Mouse (Mus musculus): Measurements from ENCODE around the gene Krt16. TPM values are rescaled to one million over a fixed set of nuclear protein-coding genes. Genes with fewer than 3 reads are reported as not detected.
"Not testable (repeated sequence)": the region's sequence is repeated elsewhere in the genome, so short reads cannot be mapped to it uniquely, and the experiment has no call there.

Gene Krt16
- total RNA-seq, 2 experiments from 2014 or later, result not detected

DNA sequence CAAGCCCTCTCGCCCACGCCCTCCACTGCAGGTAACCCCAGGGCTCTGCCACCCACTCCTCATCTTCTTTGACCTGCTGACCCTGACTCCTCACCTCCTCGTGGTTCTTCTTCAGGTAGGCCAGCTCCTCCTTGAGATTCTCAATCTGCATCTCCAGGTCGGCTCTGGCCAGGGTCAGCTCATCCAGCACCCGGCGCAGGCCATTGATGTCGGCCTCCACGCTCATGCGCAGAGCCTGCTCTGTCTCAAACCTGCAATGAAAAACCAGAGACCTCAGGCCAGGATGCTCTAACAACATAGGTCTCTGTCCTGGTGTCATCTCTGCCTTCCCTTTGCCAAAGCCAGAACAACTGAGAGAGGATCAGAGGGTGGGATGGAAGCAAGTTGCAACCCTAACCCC is 10.4 kb upstream of the Krt16 start:
- no peak for DNase-seq (ENCODE audit: low spot score in 2 of 2)

DNA sequence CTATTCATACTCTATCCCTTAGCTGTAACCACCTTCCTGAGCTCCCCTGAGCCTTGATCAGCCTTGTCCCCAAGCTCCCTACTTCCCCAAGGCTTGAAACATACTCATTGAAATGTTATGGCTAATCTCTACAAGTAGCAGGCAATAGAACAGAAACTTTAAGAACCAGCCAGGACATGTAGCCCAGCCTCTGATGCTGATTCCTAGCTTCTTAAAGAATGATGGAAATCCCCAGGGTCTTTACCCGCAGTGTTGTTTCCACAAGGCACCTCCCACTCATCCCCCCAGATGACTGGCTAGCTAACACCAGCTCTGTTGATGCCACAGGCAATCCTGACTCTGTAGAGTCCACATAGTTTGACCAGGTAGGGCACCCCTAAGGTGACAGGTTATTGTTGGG is 9.3 kb upstream of the Krt16 start:
- DNase-seq (ENCODE audit: low spot score in 2 of 2), result no peak

DNA sequence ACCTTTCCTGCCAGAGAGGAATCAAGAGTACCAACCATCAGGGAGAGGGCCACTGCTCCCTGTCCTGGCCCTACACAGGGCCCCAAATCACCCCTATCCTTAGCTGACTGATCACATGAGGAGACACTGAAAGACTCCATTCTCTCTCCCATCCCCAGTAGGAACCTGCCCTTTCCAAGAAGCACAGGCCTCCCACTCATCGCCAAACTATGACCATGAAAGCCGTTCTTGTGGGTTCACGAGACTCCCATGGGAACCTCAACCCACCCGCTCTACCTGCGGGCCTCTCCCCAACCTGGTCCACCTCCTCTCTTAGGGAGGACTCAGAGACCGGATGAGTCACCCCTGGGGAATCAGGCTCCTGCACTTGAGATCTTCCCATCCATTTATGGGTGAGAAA is 6.8 kb upstream of the Krt16 start:
- DNase-seq (ENCODE audit: low spot score in 2 of 2), result no peak

DNA sequence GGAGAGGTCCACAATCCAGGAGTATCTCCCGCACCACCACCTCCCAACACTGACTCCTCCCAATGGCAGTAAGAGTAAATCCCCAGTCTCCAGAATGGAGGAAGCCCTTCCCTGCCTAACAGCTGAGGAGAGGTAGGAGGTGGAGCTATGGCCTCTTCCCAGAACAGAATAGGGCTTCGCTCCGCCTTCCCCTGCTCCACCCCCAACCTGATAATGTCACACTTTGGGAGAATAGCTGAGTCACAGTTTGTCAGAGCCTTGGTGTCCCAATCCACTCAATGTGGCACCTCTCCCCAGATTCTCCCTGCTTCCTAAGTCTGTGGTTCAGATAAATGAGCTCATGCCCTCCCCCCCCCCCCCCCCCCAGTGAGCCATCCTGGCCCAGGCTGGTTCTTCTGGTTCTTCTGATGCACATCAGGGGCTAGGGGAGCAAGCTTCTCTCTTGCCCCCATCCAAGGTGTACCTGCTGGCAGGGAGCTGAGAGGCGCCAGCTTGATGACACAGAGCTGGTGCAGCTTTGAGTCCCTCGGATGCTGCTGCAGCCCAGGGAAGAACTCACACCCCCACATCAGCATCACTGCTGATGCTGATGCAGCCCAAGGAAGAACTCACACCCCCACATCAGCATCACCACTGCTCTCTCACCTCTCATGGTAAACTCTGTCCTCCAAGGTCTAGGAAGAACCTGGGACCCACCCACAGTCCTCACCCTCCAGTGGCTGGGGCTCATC is 5.8 kb upstream of the Krt16 start:
- DNase-seq (ENCODE audit: low spot score in 2 of 2), result no peak

DNA sequence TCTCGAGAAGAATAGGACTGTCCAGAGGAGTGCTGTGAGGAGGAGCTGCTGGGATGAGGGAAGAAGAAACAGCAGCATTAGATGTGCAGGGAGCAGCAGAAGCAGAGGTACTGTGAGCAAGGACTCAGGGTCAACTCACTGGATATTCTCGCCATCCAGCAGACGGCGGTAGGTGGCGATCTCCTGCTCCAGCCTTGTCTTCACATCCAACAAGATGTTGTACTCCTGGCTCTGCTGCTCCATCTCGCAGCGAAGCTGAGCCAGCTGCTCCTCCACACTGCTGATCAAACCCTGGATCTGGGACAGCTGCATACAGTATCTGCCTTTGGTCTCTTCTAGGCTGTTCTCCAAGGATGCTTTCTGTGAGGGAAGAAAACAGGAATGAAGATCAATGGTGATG is 2.2 kb downstream of the Krt16 start:
- DNase-seq (ENCODE audit: low spot score in 2 of 2), result not testable (repeated sequence)

DNA sequence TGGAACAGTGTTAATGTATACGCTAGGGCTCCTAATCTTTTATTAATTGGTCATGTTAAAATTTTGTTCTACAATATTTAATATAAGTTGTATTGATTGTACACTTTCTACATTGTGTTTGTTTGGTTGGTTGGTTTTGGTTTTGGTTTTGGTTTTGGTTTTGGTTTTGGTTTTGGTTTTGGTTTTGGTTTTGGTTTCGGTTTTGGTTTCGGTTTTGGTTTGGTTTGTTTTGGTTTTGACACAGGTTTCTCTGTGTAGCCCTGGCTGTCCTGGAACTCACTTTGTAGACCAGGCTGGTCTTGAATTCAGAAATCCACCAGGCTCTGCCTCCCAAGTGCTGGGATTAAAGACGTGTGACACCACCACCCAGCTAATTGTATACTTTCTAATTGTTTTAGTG is 8.4 kb downstream of the Krt16 start:
- DNase-seq (ENCODE audit: low spot score in 2 of 2), result not testable (repeated sequence)

DNA sequence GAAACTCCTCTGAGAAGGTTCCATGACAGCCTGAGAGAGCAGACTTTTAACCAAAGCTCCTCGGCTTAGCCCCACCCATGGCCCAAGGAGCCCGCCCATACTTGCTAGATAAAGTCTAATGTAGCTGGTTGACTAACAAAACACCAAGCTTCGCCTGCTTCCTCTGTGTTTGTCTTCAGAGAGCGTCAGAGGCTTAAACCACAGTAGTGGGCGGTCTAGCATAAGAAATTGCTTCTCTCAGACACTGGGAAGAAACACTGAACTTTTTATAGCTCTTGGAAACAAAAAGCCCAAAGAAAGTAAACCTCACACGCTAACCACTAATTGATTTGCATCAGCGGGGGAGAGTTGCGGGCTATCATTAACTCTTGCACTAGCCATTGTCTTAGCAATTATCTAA is 27.0 kb downstream of the Krt16 start:
- no peak for DNase-seq (ENCODE audit: low spot score in 2 of 2)

DNA sequence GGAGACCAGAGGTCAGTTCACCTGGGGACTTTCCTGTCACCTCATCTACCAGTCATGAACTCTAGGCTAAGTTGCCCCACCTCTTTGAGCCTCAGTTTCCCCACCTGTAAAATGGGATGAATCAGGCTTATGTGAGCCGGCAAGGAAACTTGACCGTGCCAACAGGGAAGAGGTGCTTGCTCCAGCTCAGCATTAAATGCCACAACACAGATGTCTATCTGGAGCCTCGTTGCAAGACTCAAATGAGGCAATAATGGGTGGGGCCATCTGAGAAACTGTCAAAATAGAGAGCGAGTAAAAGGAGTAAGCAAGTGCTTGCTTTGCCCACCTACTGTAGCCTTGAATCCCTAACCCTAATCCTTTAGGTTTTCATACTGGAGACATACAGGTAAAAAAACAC is 29.4 kb downstream of the Krt16 start:
- no peak for DNase-seq (ENCODE audit: low spot score in 2 of 2)

DNA sequence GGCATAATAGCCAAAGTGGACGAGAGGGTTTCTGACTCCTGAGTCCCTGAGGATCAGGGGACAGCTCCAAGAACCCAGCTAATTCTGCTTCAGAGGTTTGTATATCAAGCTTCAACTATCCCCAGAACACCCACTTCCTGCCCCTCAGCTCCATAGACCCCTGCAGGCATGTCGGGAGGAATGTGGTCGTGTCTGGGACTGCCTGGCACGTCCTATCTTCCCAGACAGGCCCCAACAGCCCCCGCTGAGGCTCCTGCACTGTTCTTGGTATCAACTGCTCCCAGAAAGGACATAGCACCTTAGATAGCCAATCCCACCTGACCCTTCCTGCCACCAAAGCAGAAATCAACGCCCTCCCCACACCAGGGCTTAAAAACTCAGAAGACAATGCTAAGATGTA is 40.2 kb downstream of the Krt16 start:
- no peak for DNase-seq (ENCODE audit: low spot score in 2 of 2)

DNA sequence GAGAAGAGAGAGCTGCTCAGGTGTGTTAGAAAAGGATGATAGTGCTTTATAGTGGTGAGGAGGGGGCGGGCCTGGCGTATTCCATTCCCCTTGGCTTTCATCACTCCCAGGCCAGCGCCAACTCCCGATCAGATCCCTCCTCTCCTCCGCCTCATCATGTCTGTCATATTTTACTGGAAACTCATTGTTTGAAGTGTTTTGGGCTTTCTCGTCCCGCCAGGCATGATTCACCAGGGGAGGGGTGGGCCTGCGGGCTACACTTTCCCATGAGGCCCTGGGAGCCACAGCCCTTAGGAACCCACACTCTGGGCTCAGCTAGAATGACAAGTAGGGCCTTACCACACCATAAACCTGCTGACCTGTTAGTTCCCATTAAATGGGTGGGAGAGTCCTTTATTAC is 41.2 kb downstream of the Krt16 start, which contains the start of gene Krt14:
Gene Krt14, minus strand, starts transcription at position 51 of the 400 bp plus-strand sequence.
- DNase-seq (ENCODE audit: low spot score in 2 of 2), result no peak

DNA sequence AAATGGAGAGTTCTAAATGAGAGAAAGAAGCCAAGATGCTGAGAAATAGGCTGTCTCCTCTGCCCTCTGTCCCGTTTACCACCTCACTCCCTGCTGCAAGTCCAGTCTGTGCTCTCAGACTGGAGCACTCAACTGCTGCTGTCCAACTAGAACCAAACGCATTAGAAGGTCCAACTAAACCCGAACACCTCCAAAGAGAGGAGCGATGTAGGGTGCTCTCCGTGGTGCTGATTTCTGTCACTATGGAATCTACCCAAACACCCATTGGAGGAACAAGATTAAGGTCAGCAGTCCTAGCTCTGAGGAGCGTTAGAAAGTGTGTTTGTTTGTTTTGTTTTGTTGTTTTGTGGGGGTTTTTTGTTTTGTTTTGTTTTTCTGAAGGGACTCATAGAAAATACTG is 45.3 kb downstream of the Krt16 start:
- DNase-seq (ENCODE audit: low spot score in 2 of 2), result no peak

DNA sequence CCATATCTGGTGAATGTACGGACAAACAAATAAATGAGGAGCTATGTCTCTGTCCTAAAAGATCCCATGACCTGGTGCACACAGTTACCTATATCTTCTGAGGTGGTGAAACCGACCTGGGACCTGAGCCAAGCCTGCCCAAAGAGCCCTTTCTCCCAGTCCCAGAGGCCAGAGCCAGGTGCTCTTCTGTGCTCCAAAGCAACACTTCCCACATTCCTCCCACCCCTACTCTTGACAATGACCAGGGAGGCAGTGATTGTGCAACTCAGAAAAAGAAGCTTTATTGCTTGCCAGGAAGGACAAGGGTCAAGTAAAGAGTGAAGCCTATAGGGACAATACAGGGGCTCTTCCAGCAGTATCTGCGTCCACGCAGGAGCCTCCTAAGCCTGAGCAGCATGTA is 45.8 kb downstream of the Krt16 start:
- DNase-seq (ENCODE audit: low spot score in 2 of 2), result no peak

DNA sequence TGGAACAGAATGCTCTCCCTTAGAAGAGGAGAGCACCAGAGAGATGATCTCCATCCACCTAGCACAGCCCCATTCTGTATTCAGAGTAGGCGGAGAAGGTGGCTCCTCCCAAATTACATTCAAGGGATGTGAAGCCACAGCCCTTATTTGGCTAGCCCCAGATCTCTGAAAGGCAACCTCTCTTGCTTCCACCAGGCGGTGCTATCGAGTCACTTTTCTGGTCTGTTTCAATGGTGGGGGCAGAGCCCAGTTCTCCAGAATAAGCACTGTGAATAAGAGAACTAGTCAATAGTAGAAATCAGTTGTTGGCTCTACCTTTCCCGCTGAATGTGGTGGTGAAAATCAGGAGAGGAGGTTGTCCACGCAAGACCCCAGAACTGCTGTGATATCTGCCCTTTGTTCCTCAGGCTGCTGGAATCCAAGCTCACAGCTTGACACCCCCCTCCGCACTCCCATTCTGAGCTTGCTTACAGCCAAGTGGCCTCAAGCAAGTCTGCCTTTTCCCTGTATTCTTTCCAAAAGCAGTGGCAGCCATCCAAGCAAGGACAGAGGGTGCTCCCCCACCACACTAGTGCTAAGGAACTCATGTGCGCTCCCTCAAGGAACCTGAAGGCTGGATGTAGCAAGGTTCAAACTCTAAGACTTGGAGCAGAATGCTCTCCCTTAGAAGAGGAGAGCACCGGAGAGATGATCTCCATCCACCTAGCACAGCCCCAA is 48.4 kb downstream of the Krt16 start:
- DNase-seq (ENCODE audit: low spot score in 2 of 2), result peak; percentile 63 to 68

DNA sequence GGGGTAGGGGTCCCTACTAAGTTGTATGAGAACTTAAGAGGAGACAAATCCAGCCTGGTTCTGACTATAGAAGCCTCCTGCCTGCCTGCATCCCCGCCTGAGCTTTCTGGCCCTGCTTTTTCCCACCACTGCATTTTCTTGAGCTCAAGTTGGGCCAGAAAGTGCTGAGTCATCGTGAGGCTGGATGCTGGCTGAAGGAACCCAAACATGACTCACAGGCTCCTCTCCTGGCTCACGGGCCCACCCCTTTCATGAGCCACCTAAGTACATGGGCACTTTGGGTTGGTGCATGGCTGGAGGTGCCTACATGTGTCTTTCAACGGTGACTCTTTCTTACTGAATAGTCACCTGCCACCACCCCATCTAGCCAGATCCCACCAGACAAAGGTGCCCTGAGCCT is 50.0 kb downstream of the Krt16 start:
- no peak for DNase-seq (ENCODE audit: low spot score in 2 of 2)

Other genes starting within 250 kb of the Krt16 start
- gene Krt33a, start 232.7 kb downstream of the Krt16 start, total RNA-seq (2021), result not detected
- gene Krt33b, start 219.0 kb downstream of the Krt16 start, total RNA-seq (2021), result not detected
- not detected for gene Krt34, start 207.3 kb downstream of the Krt16 start, total RNA-seq (2021)
- gene Krt31, start 198.4 kb downstream of the Krt16 start, total RNA-seq (2021), result not detected
- not detected for gene Krt32, start 160.7 kb downstream of the Krt16 start, total RNA-seq (2021)
- not detected for gene Krt35, start 152.7 kb downstream of the Krt16 start, total RNA-seq (2021)
- gene Krt36, start 143.3 kb downstream of the Krt16 start, total RNA-seq (2021), result not detected
- not detected for gene Krt13, start 127.3 kb downstream of the Krt16 start, total RNA-seq (2021)
- gene Krt15, start 113.0 kb downstream of the Krt16 start, total RNA-seq (2021), result 1 to 10 TPM; 1.1 to 1.5 TPM
- gene Krt19, start 100.2 kb downstream of the Krt16 start, total RNA-seq (2021), result 1 to 10 TPM in 1 of 2 experiments, under 1 TPM in 1; 0.64 to 1.0 TPM
- 1 to 10 TPM; 1.1 to 1.2 TPM for gene Krt9, start 55.7 kb downstream of the Krt16 start, total RNA-seq (2021)
- under 1 TPM in 1 of 2 experiments, not detected in 1; 0.43 TPM for gene Krt14, start 41.4 kb downstream of the Krt16 start, total RNA-seq (2021)
- gene Krt17, start 12.1 kb upstream of the Krt16 start, total RNA-seq (2021), result not detected
- not detected for gene Krt42, start 21.0 kb upstream of the Krt16 start, total RNA-seq (2021)
- 100 to 1,000 TPM; 648 to 674 TPM for gene Eif1, start 71.0 kb upstream of the Krt16 start, total RNA-seq (2021)
- gene Gast, start 85.5 kb upstream of the Krt16 start, total RNA-seq (2021), result not detected
- gene Hap1, start 107.2 kb upstream of the Krt16 start, total RNA-seq (2021), result 100 to 1,000 TPM; 124 to 125 TPM
- 10 to 100 TPM; 46.2 to 51.1 TPM for gene Jup, start 148.9 kb upstream of the Krt16 start, total RNA-seq (2021)
- gene P3h4, start 165.9 kb upstream of the Krt16 start, total RNA-seq (2021), result 1 to 10 TPM; 8.9 TPM
- gene Fkbp10, start 166.8 kb upstream of the Krt16 start, total RNA-seq (2021), result 10 to 100 TPM; 15.1 to 15.2 TPM
- gene Nt5c3b, start 192.9 kb upstream of the Krt16 start, total RNA-seq (2021), result 10 to 100 TPM; 60.5 to 66.4 TPM
- gene Klhl10, start 193.0 kb upstream of the Krt16 start, total RNA-seq (2021), result 1 to 10 TPM in 1 of 2 experiments, under 1 TPM in 1; 0.98 to 1.1 TPM
- gene Klhl11, start 223.8 kb upstream of the Krt16 start, total RNA-seq (2021), result 10 to 100 TPM; 71.8 to 72.9 TPM